21 mouse cellular contexts compared by ENCODE assay signal in the genomic region with DNA sequence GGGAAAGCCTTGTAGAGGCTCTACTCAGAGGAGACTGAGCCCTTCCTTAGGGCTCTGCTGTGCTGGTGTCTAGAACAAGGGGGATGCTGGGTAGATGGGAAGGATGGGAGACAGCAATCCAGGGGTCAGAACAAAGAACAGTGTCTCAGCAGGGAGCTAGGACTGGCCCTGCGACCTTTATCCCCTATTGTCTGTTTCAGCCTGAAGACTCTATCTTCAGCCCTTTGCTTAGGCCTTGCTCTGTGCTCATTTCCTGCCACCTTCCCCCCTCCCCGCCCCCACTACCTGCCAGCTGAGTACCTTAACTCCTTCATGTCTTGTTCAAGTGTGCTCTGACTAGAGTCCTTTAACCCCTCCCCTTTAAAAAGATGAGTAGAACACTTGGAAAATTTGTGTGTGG. TPM values are rescaled to one million over a fixed set of nuclear protein-coding genes. Genes with fewer than 3 reads are reported as not detected.
DNase-seq lines count a peak whose midpoint lies in the region; ATAC-seq and TF ChIP-seq lines count a peak whose summit lies in the region.
"Had no signal": no experiment of that assay in that cellular context is flagged by ENCODE, and none has a peak within 500 bp of the region (broad histone marks: within the 10 kb centered on the region; RNA-seq: fewer than 3 reads in every experiment).

No protein-coding gene starts in this region.

- no peak for DNase-seq in spleen, adult 2 months (ENCODE audit: low read depth in 1 of 2, low spot score in 2 of 2)
- no peak for DNase-seq in spleen, postnatal 36 days (ENCODE audit: low spot score in 2 of 2)
- peak; percentile 18 for DNase-seq in T-cell, adult 2 months (ENCODE audit: low spot score)
- DNase-seq in naive thymus-derived CD4-positive, alpha-beta T cell, adult 2 months (ENCODE audit: low read depth), result peak; percentile 77
- DNase-seq in right cerebral cortex, postnatal 10 days (ENCODE audit: low spot score in 2 of 2), result no peak
- no peak for DNase-seq in kidney, adult 8-10 months
- DNase-seq: adrenal gland, adult 8-10 months; cerebellum, adult 9-11 months; forebrain, postnatal 0 days; gastrocnemius, postnatal 36 days; layer of hippocampus, postnatal 36 days; left cerebral cortex, postnatal 4 days; liver, embryonic 13.5 days had no signal

- H3K9ac ChIP-seq in midbrain, embryonic 15.5 days, result no peak overlapping the region
- H3K9ac ChIP-seq: forebrain, postnatal 0 days; heart, embryonic 15.5 days; hindbrain, embryonic 13.5 days; liver, embryonic 13.5 days; neural tube, embryonic 12.5 days; stomach, embryonic 15.5 days had no signal

- H3K36me3 ChIP-seq in spleen, adult 2 months (ENCODE audit: control insufficient read depth, insufficient read depth, low read length), result no peaks in the 10 kb centered on the region
- no peaks in the 10 kb centered on the region for H3K36me3 ChIP-seq in midbrain, embryonic 15.5 days (replicated peaks)
- H3K36me3 ChIP-seq: heart, embryonic 15.5 days; hindbrain, embryonic 13.5 days; liver, embryonic 13.5 days; neural tube, embryonic 12.5 days; stomach, embryonic 15.5 days had no signal

- no peak for ATAC-seq in midbrain, embryonic 15.5 days (replicated peaks)
- ATAC-seq: forebrain, postnatal 0 days; lung, postnatal 0 days; Patski had no signal

- no peak overlapping the region for H3K4me2 ChIP-seq in midbrain, embryonic 15.5 days
- H3K4me2 ChIP-seq: heart, embryonic 15.5 days; hindbrain, embryonic 13.5 days; liver, embryonic 13.5 days; neural tube, embryonic 12.5 days; stomach, embryonic 15.5 days had no signal

- H3K27ac ChIP-seq in spleen, adult 2 months (ENCODE audit: insufficient read depth, low read length), result peak overlapping the region; percentile 81
- H3K27ac ChIP-seq in midbrain, embryonic 15.5 days, result no peak overlapping the region
- H3K27ac ChIP-seq: heart, embryonic 15.5 days; hindbrain, embryonic 13.5 days; liver, embryonic 13.5 days; neural tube, embryonic 12.5 days; stomach, embryonic 15.5 days had no signal

- H3K27me3 ChIP-seq in spleen, adult 2 months (ENCODE audit: control insufficient read depth, insufficient read depth, low read length), result no peaks in the 10 kb centered on the region
- H3K27me3 ChIP-seq in midbrain, embryonic 15.5 days (replicated peaks), result no peaks in the 10 kb centered on the region
- H3K27me3 ChIP-seq: heart, embryonic 15.5 days; hindbrain, embryonic 13.5 days; liver, embryonic 13.5 days; neural tube, embryonic 12.5 days; Patski; stomach, embryonic 15.5 days had no signal

- H3K4me3 ChIP-seq in spleen, adult 2 months (ENCODE audit: extremely low read depth, insufficient read depth, insufficient read length), result no peak overlapping the region
- H3K4me3 ChIP-seq in midbrain, embryonic 15.5 days, result no peak overlapping the region
- H3K4me3 ChIP-seq: erythroblast, embryonic 14.5 days; heart, embryonic 15.5 days; hindbrain, embryonic 13.5 days; liver, embryonic 13.5 days; neural tube, embryonic 12.5 days; stomach, embryonic 15.5 days had no signal

- WGBS in spleen, adult 2 months, result 16% methylated on average over 2 of the region's 2 CpGs
- WGBS in midbrain, embryonic 15.5 days, result 23% methylated on average over 2 of the region's 2 CpGs

- no peak for TF ChIP-seq CTCF in spleen, adult 2 months (IDR thresholded peaks at IDR 0.05; ENCODE audit: extremely low read depth, insufficient read depth, insufficient read length, insufficient replicate concordance)

- no peak for TF ChIP-seq POLR2A in spleen, adult 2 months (IDR thresholded peaks at IDR 0.05; ENCODE audit: low read depth, low read length)

- peaks cover 4% of the 10 kb centered on the region; the same call in 1 of the 2 replicates for H3K4me1 ChIP-seq in spleen, adult 2 months (ENCODE audit: control insufficient read depth, insufficient read depth, insufficient read length)
- H3K4me1 ChIP-seq in midbrain, embryonic 15.5 days, result no peaks in the 10 kb centered on the region
- H3K4me1 ChIP-seq: hindbrain, embryonic 13.5 days; liver, embryonic 13.5 days; neural tube, embryonic 12.5 days; stomach, embryonic 15.5 days had no signal

- no peaks in the 10 kb centered on the region for H3K9me3 ChIP-seq in midbrain, embryonic 15.5 days
- H3K9me3 ChIP-seq: heart, embryonic 15.5 days; hindbrain, embryonic 13.5 days; liver, embryonic 13.5 days; neural tube, embryonic 12.5 days; stomach, embryonic 15.5 days had no signal

RNA-seq across cellular contexts. Expression of a gene that starts 36.3 kb away (rescaled TPM):
- polyA plus RNA-seq in spleen, adult 2 months (2012; rRNA removed), result 4.1 and 5.8 TPM in 2 replicates
- polyA plus RNA-seq in midbrain, embryonic 15.5 days (2015; fragmentation: Nextera tagmentation; extraction: Ambion mirVana), result 8.4 and 9.9 TPM in 2 replicates

Comparison
In these comparisons a context has a peak if more than half of its experiments do, and no peak if none do; other contexts are left out.
1. DNase-seq: peak in T-cell, adult 2 months (single experiment) and naive thymus-derived CD4-positive, alpha-beta T cell, adult 2 months (single experiment); none in spleen, adult 2 months (0 of 2), spleen, postnatal 36 days (0 of 2), right cerebral cortex, postnatal 10 days (0 of 2) and kidney, adult 8-10 months (0 of 2).